Mouse (Mus musculus): Measurements from ENCODE around the gene BC053393.

DNA sequence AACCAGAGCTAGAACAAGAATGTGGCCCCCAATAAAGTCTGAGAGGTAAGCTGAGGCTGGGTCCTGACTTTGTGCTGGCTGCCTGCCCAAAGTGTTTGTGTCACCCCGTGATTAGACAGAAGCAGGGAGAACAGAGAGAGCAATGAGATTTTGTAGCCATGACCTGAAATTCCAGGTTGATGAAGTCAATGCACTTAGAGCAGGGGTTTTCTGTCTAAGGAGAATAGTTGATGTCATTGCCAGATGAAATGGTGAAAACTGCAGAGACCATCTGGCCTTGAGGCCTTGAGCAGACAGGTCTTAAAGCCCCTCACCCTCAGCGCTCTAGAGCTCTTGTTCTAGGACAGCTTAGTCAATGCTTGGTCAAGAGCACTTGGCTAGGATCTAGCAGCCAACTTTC lies 21.1 kb downstream of the BC053393 start:
- TF ChIP-seq ZNF384 (IDR thresholded peaks at IDR 0.05; ENCODE audit: low read depth, low read length) (no peak), ZC3H11A (IDR thresholded peaks at IDR 0.05; ENCODE audit: borderline replicate concordance, low read depth, low read length) (no peak)

Measured in ES-E14 (cell line).